Mouse (Mus musculus) heart, embryonic 10.5 days (tissue): ENCODE data around the gene Frmd5. TPM values are rescaled to one million over a fixed set of nuclear protein-coding genes. Genes with fewer than 3 reads are reported as not detected.
"Not testable (repeated sequence)": the region's sequence is repeated elsewhere in the genome, so short reads cannot be mapped to it uniquely, and the experiment has no call there.

Source experiments
- DNase-seq: peaks from one replicate; pipeline ENCODE4 v3.0.0-alpha.2; 2017; ENCODE audit warnings: low spot score
- H3K27ac ChIP-seq: fragments of 300-500 bp; sonication (generic); 2 replicates; pipeline ENCODE4 v1.5.1; 2016; ENCODE audit warnings: mild to moderate bottlenecking
- H3K27me3 ChIP-seq: fragments of 300-500 bp; sonication (generic); 2 replicates; pipeline ENCODE4 v1.6.1; 2016; ENCODE audit warnings: mild to moderate bottlenecking; ENCODE audit not compliant: poor library complexity, insufficient read depth, severe bottlenecking
- H3K36me3 ChIP-seq: fragments of 300-500 bp; sonication (generic); 2 replicates; pipeline ENCODE4 v1.6.1; 2016; ENCODE audit warnings: mild to moderate bottlenecking, moderate library complexity
- H3K4me1 ChIP-seq: fragments of 300-500 bp; sonication (generic); 2 replicates; pipeline ENCODE4 v1.6.1; 2016; ENCODE audit warnings: mild to moderate bottlenecking
- H3K4me3 ChIP-seq: fragments of 300-500 bp; sonication (generic); 2 replicates; pipeline ENCODE4 v1.5.1; 2016; ENCODE audit warnings: mild to moderate bottlenecking, moderate library complexity
- H3K9me3 ChIP-seq: fragments of 300-500 bp; sonication (generic); 2 replicates; pipeline ENCODE4 v1.6.1; 2016; ENCODE audit warnings: mild to moderate bottlenecking, moderate library complexity
- WGBS: fragments of 180-500 bp; shearing (Covaris S2); methylation state at CpG from one replicate; pipeline ENCODE4 v1.1.7; 2016; 5-methylcytosine and 5-hydroxymethylcytosine counted together
- polyA plus RNA-seq: library from polyadenylated mRNA; unstranded; fragments of >200 nt; fragmentation: Nextera tagmentation; extraction: Ambion mirVana; gene quantifications from 2 replicates; pipeline ENCODE4 v1.2.1, GENCODE M21; 2016

Frmd5 gene
- polyA plus RNA-seq, 1 experiment from 2014 or later: 17.0 TPM

GRCm38 (mm10) chr2:121512991-121513765 is 293.7 kb downstream of the Frmd5 start:
- peaks cover 60% of the 10 kb centered on the region for H3K36me3 ChIP-seq
- H3K27me3 ChIP-seq, H3K4me3 ChIP-seq, H3K4me1 ChIP-seq, H3K27ac ChIP-seq, DNase-seq, H3K9me3 ChIP-seq: not testable (repeated sequence)
- WGBS: 90% methylated on average over 5 of the region's 5 CpGs

GRCm38 (mm10) chr2:121511401-121511800 is 295.5 kb downstream of the Frmd5 start:
- peaks cover 46% of the 10 kb centered on the region for H3K36me3 ChIP-seq
- WGBS: 89% methylated on average over 8 of the region's 8 CpGs
- H3K27ac ChIP-seq: no peak overlapping the region
- H3K4me3 ChIP-seq: no peak overlapping the region
- peaks cover 15% of the 10 kb centered on the region for H3K4me1 ChIP-seq
- H3K9me3 ChIP-seq: no peaks in the 10 kb centered on the region
- no peaks in the 10 kb centered on the region for H3K27me3 ChIP-seq
- DNase-seq: no peak

GRCm38 (mm10) chr2:121509584-121509983 is 297.3 kb downstream of the Frmd5 start:
- H3K4me3 ChIP-seq: peak overlapping the region; percentile 51
- peaks cover 15% of the 10 kb centered on the region for H3K4me1 ChIP-seq

GRCm38 (mm10) chr2:121507951-121508330 is 298.9 kb downstream of the Frmd5 start:
- Histone ChIP-seq H3K27ac (no peak overlapping the region), H3K9me3 (no peaks in the 10 kb centered on the region), H3K4me3 (peak overlapping the region; percentile 64), H3K27me3 (no peaks in the 10 kb centered on the region), H3K36me3 (peaks cover 38% of the 10 kb centered on the region), H3K4me1 (peaks cover 15% of the 10 kb centered on the region)
- WGBS: 79% methylated on average over 2 of the region's 2 CpGs
- DNase-seq: no peak

More at GRCm38 (mm10) chr2:121509584-121509983, 297.3 kb downstream of the Frmd5 start:
- WGBS: 15% methylated on average over 16 of the region's 16 CpGs
- Histone ChIP-seq H3K27me3 (no peaks in the 10 kb centered on the region), H3K36me3 (peaks cover 41% of the 10 kb centered on the region), H3K27ac (no peak overlapping the region; the same call in 1 of the 2 replicates), H3K9me3 (no peaks in the 10 kb centered on the region)
- DNase-seq: peak; percentile 92

GRCm38 (mm10) chr2:121507173-121507950 is 299.5 kb downstream of the Frmd5 start:
- H3K27me3 ChIP-seq: no peaks in the 10 kb centered on the region
- DNase-seq: no peak
- H3K4me1 ChIP-seq: peaks cover 15% of the 10 kb centered on the region
- WGBS: 29% methylated on average over 12 of the region's 12 CpGs
- H3K9me3 ChIP-seq: no peaks in the 10 kb centered on the region
- peak overlapping the region; percentile 64 for H3K4me3 ChIP-seq
- H3K27ac ChIP-seq: 0 out of 2 replicates have a peak overlapping the region, but pooled peaks have one; percentile 78
- peaks cover 34% of the 10 kb centered on the region for H3K36me3 ChIP-seq

- H3K27me3 ChIP-seq, H3K9me3 ChIP-seq: not testable (repeated sequence)
- peaks cover 15% of the 10 kb centered on the region for H3K4me1 ChIP-seq
- peak; percentile 95 for DNase-seq
- H3K27ac ChIP-seq: peak within 1 kb of the TSS; percentile 78
- peak within 1 kb of the TSS; percentile 64 for H3K4me3 ChIP-seq
- 5% methylated on average over 42 of the region's 42 CpGs for WGBS
- H3K36me3 ChIP-seq: peaks cover 27% of the 10 kb centered on the region
These were observed 300.7 kb downstream of the Frmd5 start, which contains the start of the genes Mfap1a and Wdr76 for GRCm38 (mm10) chr2:121505942-121506882. Gene Mfap1a, minus strand, starts transcription at chr2:121506665. Gene Wdr76, plus strand, starts transcription at chr2:121506723.

- peaks cover 11% of the 10 kb centered on the region for H3K36me3 ChIP-seq
- H3K27ac ChIP-seq, H3K4me3 ChIP-seq, H3K4me1 ChIP-seq, DNase-seq, H3K27me3 ChIP-seq, H3K9me3 ChIP-seq: not testable (repeated sequence)
- WGBS: 83% methylated on average over 1 of the region's 6 CpGs
These were observed 305.3 kb downstream of the Frmd5 start for GRCm38 (mm10) chr2:121501550-121501949.

Other genes with a start within 250 kb of the Frmd5 start
- gene Casc4, start 59.9 kb upstream of the Frmd5 start, polyA plus RNA-seq: 16.1 and 18.9 TPM in 2 replicates
- 41.5 and 49.3 TPM in 2 replicates for gene Ctdspl2, start 148.9 kb upstream of the Frmd5 start, polyA plus RNA-seq
- 0.06 and 0.25 TPM in 2 replicates for gene Mageb3, start 149.0 kb upstream of the Frmd5 start, polyA plus RNA-seq
- 13.2 and 16.2 TPM in 2 replicates for gene Eif3j1, start 221.5 kb upstream of the Frmd5 start, polyA plus RNA-seq